Mouse (Mus musculus) heart, adult 8-10 months (tissue): ENCODE measurements around the gene Tor3a. TPM values are rescaled to one million over a fixed set of nuclear protein-coding genes. Genes with fewer than 3 reads are reported as not detected.

Experiments used
- DNase-seq: peaks from one replicate; pipeline ENCODE4 v3.0.0; 2022; ENCODE audit warnings: low spot score
- total RNA-seq, 4 experiments: library from RNA; stranded (reverse); gene quantifications; 2 replicates each; pipeline ENCODE4 v1.2.4; 2022

The Tor3a gene
- total RNA-seq, 4 experiments from 2014 or later: 8.1 to 11.2 (median 9.2) TPM

GRCm38 (mm10) chr1:156635148-156635547 is 39.0 kb downstream of the Tor3a start:
- DNase-seq: no peak

- DNase-seq: peak; percentile 78
Measured at GRCm38 (mm10) chr1:156633095-156633494, 41.1 kb downstream of the Tor3a start.

- no peak for DNase-seq
Measured at GRCm38 (mm10) chr1:156630965-156631364, 43.2 kb downstream of the Tor3a start.

- DNase-seq: no peak
Measured at GRCm38 (mm10) chr1:156629984-156630383, 44.2 kb downstream of the Tor3a start.

GRCm38 (mm10) chr1:156626729-156627128 is 47.4 kb downstream of the Tor3a start:
- no peak for DNase-seq

GRCm38 (mm10) chr1:156624231-156624630 is 49.9 kb downstream of the Tor3a start:
- DNase-seq: no peak

GRCm38 (mm10) chr1:156620951-156621350 is 53.2 kb downstream of the Tor3a start:
- DNase-seq: no peak

GRCm38 (mm10) chr1:156620292-156620909 is 53.8 kb downstream of the Tor3a start:
- DNase-seq: no peak

GRCm38 (mm10) chr1:156617811-156618210 is 56.3 kb downstream of the Tor3a start:
- DNase-seq: no peak

- DNase-seq: peak; percentile 37
Measured at GRCm38 (mm10) chr1:156616989-156617598, 57.1 kb downstream of the Tor3a start.

- DNase-seq: peak; percentile 85
Measured at GRCm38 (mm10) chr1:156615381-156616133, 58.6 kb downstream of the Tor3a start.

GRCm38 (mm10) chr1:156614710-156615109 is 59.4 kb downstream of the Tor3a start:
- no peak for DNase-seq

GRCm38 (mm10) chr1:156613855-156614530 is 60.2 kb downstream of the Tor3a start:
- no peak for DNase-seq

GRCm38 (mm10) chr1:156610257-156610656 is 63.9 kb downstream of the Tor3a start:
- DNase-seq: no peak

GRCm38 (mm10) chr1:156608496-156608895 is 65.7 kb downstream of the Tor3a start:
- DNase-seq: no peak

- no peak for DNase-seq
Measured at GRCm38 (mm10) chr1:156605940-156606339, 68.2 kb downstream of the Tor3a start.

- DNase-seq: no peak
Measured at GRCm38 (mm10) chr1:156605094-156605866, 68.9 kb downstream of the Tor3a start.
